Mouse (Mus musculus) liver, adult 2 months (tissue): Measurements from ENCODE around the gene Nfe2l3.

Experiments
- CTCF ChIP-seq: fragments of 200-500 bp; IDR thresholded peaks from 2 replicates; pipeline ENCODE4 v1.5.1; 2011; ENCODE audit warnings: low read depth, low read length, control low read depth
- POLR2A ChIP-seq: fragments of 200-500 bp; IDR thresholded peaks from 2 replicates; pipeline ENCODE4 v1.6.1; 2011; ENCODE audit warnings: low read length, control low read depth; ENCODE audit not compliant: insufficient read depth; ENCODE audit errors: extremely low read depth

- TF ChIP-seq CTCF (no peak), POLR2A (no peak)
These were observed 6.4 kb downstream of the Nfe2l3 start for GRCm38 (mm10) chr6:51438826-51439330.
